Mouse (Mus musculus) hindbrain, postnatal 0 days (tissue): ENCODE data around the gene Mest. TPM values are rescaled to one million over a fixed set of nuclear protein-coding genes. Genes with fewer than 3 reads are reported as not detected.
A peak's percentile ranks its signal among the peaks of the same experiment; 100 is the strongest.

Experiments
- ATAC-seq: fragments of 200-750 bp; cut with Nextera tagmentation; 2 replicates; pipeline ENCODE4 v1.8.0; 2017; ENCODE audit warnings: mild to moderate bottlenecking, moderate TSS enrichment, moderate library complexity
- DNase-seq: peaks from one replicate; pipeline ENCODE4 v3.0.0-alpha.2; 2015; ENCODE audit warnings: low spot score
- H3K27ac ChIP-seq: fragments of 300-500 bp; sonication (generic); 2 replicates; pipeline ENCODE4 v1.5.1; 2014; ENCODE audit warnings: mild to moderate bottlenecking
- H3K27me3 ChIP-seq: fragments of 300-500 bp; sonication (generic); 2 replicates; pipeline ENCODE4 v1.6.1; 2014; ENCODE audit warnings: low read length, mixed read lengths; ENCODE audit not compliant: insufficient read depth
- H3K36me3 ChIP-seq: fragments of 300-500 bp; sonication (generic); 2 replicates; pipeline ENCODE4 v1.6.1; 2014; ENCODE audit warnings: low read length, mixed read lengths; ENCODE audit not compliant: insufficient read depth
- H3K4me1 ChIP-seq: fragments of 300-500 bp; sonication (generic); 2 replicates; pipeline ENCODE4 v1.6.1; 2014; ENCODE audit warnings: antibody characterized with exemption, low read length, mixed read lengths; ENCODE audit not compliant: insufficient read depth
- H3K4me2 ChIP-seq: fragments of 300-500 bp; sonication (generic); 2 replicates; pipeline ENCODE4 v1.6.1; 2014; ENCODE audit warnings: low read depth, mild to moderate bottlenecking, low read length, moderate library complexity, mixed read lengths
- H3K4me3 ChIP-seq: fragments of 300-500 bp; sonication (generic); 2 replicates; pipeline ENCODE4 v1.5.1; 2014; ENCODE audit warnings: low read length
- H3K9ac ChIP-seq: fragments of 300-500 bp; sonication (generic); replicated peaks from 2 replicates; pipeline ENCODE4 v1.6.1; 2014; ENCODE audit warnings: mild to moderate bottlenecking, low read length, moderate library complexity, mixed read lengths
- H3K9me3 ChIP-seq: fragments of 300-500 bp; sonication (generic); 2 replicates; pipeline ENCODE4 v1.6.1; 2016; ENCODE audit warnings: low read length, mixed read lengths
- CTCF ChIP-seq: IDR thresholded peaks from 2 replicates; pipeline ENCODE4 v1.5.1; 2016; ENCODE audit warnings: antibody characterized with exemption, control low read depth, low read depth
- WGBS: fragments of 180-500 bp; shearing (Covaris S2); extraction: QIAGEN DNeasy Blood & Tissue Kit; methylation state at CpG from one replicate; pipeline ENCODE4 v1.1.7; 2014; 5-methylcytosine and 5-hydroxymethylcytosine counted together
- polyA plus RNA-seq: library from polyadenylated mRNA; unstranded; fragments of >200 nt; fragmentation: Nextera tagmentation; extraction: Ambion mirVana; gene quantifications from 2 replicates; pipeline ENCODE4 v1.2.1, GENCODE M21; 2015
- total RNA-seq: library from RNA; depleted of rRNA; stranded (reverse); fragments of >200 nt; gene quantifications from 2 replicates; pipeline ENCODE4 v1.2.3, GENCODE M21; 2014

Gene Mest
- total and polyA plus RNA-seq, 2 experiments from 2014 or later: 154 to 237 TPM

DNA sequence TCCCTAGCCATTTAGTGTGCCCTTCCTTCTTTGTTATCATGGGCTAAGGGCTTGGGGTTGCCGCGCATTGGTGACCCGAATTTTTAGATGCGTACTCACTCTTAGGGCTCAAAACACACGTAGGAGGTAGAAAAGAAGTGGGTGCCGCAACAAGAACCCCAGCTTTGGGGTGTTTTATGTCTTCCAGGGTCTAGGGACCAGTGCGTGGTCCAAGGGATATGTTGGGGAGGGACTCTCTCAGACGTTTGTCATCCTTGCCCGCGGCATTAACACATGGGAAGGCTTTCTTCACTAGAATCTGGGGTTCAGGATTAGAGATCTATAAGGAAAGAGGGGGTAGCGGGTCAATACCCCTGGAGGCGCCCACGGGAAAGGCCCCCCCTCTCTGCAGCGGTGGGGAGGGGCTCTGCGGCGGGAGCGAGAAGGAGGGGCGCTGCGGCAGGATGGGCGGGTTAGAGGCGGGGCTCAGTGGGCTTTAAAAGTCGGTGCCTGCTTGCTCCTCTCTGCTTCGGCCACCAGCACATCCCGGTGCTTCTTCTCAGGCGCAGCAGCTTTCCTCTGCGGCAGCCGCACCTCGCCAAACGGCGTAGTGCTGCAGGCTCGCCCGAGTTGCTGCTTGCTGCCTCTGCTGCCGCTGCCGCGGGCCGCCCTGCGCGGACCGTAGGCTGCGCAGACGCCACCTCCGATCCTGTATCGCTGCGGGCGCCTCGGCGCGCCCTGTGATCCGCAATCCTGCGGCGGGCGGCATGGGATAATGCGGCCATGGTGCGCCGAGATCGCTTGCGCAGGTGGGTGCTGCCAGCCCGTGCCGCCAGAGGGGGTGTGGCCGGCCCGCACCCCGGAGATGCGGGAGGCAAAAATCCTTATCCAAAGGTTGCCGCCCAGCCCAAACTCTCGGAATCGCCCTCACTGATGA is 14.5 kb downstream of the Mest start:
- H3K27me3 ChIP-seq: no peaks in the 10 kb centered on the region
- peak; percentile 81 for ATAC-seq
- TF ChIP-seq CTCF: no peak; the same call in 1 of the 2 replicates
- H3K9ac ChIP-seq: peak overlapping the region; percentile 72
- H3K36me3 ChIP-seq: peaks cover 5% of the 10 kb centered on the region; the same call in 1 of the 2 replicates
- H3K27ac ChIP-seq: peak overlapping the region; percentile 84
- no peaks in the 10 kb centered on the region for H3K4me1 ChIP-seq
- peak overlapping the region; percentile 64 for H3K4me2 ChIP-seq
- DNase-seq: peak; percentile 86
- H3K9me3 ChIP-seq: 0 out of 2 replicates have a peak, but pooled peaks cover 4% of the 10 kb centered on the region
- peak overlapping the region; percentile 55 for H3K4me3 ChIP-seq
- 49% methylated on average over 65 of the region's 66 CpGs for WGBS

DNA sequence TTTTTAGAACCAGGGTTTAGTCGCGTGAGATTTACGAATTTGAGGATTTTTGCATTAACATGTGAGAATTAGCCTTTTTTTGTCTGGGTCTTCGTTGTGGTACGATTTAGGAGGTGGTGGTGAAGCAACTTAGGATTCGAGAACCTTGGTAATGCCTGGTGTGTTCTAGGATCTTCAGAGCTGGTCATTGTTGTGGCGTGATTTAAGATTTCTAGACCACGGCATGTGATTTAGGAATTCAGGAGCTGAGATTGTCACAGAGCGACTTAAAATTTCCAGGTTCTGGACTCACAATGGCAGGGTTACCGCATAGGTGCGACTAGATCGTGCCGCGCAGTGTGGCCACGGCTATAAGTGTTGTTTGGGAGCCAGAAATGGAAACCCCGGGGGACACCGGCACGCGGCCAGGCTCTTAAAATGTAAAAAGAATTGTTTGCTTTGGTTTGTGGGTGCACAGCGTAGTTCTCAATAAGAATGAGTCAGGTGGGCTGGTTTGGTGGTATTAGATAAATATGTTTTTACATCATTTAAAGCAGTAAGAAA is 15.2 kb downstream of the Mest start:
- Histone ChIP-seq H3K9me3 (0 out of 2 replicates have a peak, but pooled peaks cover 4% of the 10 kb centered on the region), H3K9ac (peak overlapping the region; percentile 72), H3K27me3 (no peaks in the 10 kb centered on the region), H3K4me1 (no peaks in the 10 kb centered on the region), H3K4me3 (peak overlapping the region; percentile 55), H3K27ac (peak overlapping the region; percentile 84), H3K4me2 (peak overlapping the region; percentile 64), H3K36me3 (peaks cover 10% of the 10 kb centered on the region; the same call in 1 of the 2 replicates)
- peak; percentile 33 for DNase-seq
- TF ChIP-seq CTCF: no peak
- ATAC-seq: no peak
- WGBS: 48% methylated on average over 20 of the region's 20 CpGs

DNA sequence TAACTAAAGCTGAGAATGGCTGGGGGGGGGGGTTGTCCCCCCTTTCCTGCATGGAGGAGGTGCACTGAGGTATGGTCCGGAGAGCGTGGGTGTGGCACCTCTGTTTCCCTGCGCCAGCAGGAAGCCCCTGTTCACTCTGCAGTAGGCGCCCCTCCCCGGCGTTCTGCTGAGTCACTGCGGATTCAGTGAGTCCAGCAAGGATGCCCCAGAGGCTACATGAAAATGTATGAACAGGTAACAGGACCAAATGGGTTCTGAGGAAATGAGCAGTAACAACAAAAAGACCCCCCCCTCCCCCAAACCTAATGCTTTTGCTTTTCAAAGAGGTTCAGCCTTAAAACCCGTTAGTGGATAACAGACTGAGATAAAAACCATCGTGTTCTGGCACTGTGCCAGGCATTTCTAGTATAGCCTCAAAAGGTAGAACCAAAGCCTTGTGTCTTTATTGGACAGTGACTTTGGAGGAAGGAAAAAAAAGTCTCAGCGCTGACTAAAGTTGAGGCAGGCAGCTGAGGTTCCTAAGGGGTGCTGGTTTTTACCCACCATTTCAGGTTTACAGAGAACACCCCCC is 15.9 kb downstream of the Mest start:
- no peaks in the 10 kb centered on the region for H3K4me1 ChIP-seq
- H3K9me3 ChIP-seq: 0 out of 2 replicates have a peak, but pooled peaks cover 4% of the 10 kb centered on the region
- H3K27me3 ChIP-seq: no peaks in the 10 kb centered on the region
- peaks cover 17% of the 10 kb centered on the region; the same call in 1 of the 2 replicates for H3K36me3 ChIP-seq
- no peak for TF ChIP-seq CTCF
- peak overlapping the region; percentile 55 for H3K4me3 ChIP-seq
- 66% methylated on average over 10 of the region's 10 CpGs for WGBS
- H3K9ac ChIP-seq: peak overlapping the region; percentile 72
- ATAC-seq: no peak
- DNase-seq: peak; percentile 57
- peak overlapping the region; percentile 64 for H3K4me2 ChIP-seq
- H3K27ac ChIP-seq: peak overlapping the region; percentile 84; the same call in 1 of the 2 replicates

DNA sequence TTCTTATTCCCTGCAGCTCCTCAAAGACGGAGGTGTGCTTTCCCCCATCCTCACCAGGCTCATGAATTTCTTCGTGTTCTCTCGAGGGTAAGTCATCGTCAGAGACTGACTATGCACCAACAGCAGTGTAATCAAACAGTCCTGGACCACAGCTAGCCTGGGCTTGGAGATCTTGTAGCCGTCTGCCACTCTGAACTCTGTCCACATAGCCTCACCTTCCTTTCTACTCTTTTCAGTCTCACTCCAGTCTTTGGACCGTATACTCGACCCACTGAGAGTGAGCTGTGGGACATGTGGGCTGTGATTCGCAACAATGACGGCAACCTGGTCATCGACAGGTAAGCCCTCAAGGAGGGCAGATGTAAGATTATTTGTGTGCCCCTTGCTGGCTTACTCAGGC is 21.5 kb downstream of the Mest start:
- WGBS: 83% methylated on average over 10 of the region's 10 CpGs
- TF ChIP-seq CTCF: no peak
- no peak overlapping the region for H3K27ac ChIP-seq

DNA sequence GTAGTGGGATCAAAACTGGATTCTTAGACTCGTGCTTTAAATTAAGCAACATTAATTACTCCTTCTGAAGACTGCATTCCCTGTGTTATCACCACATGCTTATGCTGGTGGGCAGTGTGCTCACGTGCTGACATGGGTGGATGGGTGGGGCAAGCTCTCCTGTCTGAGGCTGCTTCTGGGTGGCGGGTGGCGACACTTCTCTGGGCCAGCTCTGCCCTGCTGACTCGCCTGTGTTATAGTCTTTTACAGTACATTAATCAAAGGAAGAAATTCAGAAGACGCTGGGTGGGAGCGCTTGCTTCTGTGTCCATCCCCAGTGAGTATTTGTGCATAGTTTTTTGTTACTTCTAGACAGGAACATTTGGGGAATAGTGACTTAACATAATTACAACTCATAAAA is 22.2 kb downstream of the Mest start:
- WGBS: 71% methylated on average over 7 of the region's 7 CpGs
- H3K36me3 ChIP-seq: peaks cover 49% of the 10 kb centered on the region; the same call in 1 of the 2 replicates

More for the DNA sequence above, 21.5 kb downstream of the Mest start:
- DNase-seq: no peak
- Histone ChIP-seq H3K36me3 (peaks cover 42% of the 10 kb centered on the region; the same call in 1 of the 2 replicates), H3K4me3 (no peak overlapping the region), H3K9ac (no peak overlapping the region), H3K27me3 (no peaks in the 10 kb centered on the region), H3K4me2 (no peak overlapping the region), H3K9me3 (no peaks in the 10 kb centered on the region), H3K4me1 (no peaks in the 10 kb centered on the region)
- no peak for ATAC-seq

DNA sequence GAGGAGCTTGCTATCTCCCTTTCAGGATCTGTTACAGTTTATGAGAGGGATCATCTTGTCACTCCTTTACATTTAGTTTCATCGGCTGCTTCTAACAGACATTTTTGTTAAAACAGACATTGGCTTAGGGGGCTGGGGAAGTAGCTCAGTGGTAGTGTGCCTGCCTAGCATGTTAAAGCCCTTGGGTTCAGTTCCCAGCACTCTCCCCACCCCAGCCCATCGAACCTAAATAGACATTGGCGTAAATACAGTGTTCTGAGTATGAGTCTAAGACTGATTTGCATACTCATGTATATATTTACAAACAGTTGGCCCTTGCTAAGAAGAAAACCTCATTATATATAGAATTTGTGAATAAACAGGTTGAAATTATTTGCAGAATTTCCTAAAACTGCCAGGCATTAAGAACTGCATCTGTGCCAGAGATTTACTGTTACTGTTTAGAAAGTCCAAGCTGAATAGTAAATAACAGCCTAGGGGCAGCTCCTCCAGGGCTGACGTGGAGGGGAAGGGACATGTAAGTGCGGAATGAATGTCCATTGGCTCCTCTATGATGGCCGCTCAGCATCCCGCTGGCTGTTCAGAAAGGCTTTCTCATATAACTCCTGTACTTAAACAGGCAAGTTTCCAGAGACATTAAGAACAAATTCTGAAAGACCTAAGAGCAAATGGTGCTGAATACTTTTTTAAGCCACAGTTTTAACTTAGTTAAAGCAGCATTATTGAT is 24.4 kb downstream of the Mest start:
- 78% methylated on average over 7 of the region's 7 CpGs for WGBS
- Histone ChIP-seq H3K9me3 (no peaks in the 10 kb centered on the region), H3K9ac (no peak overlapping the region), H3K27ac (no peak overlapping the region), H3K27me3 (no peaks in the 10 kb centered on the region), H3K36me3 (peaks cover 45% of the 10 kb centered on the region; the same call in 1 of the 2 replicates), H3K4me1 (no peaks in the 10 kb centered on the region), H3K4me3 (no peak overlapping the region), H3K4me2 (no peak overlapping the region)
- DNase-seq (no peak), ATAC-seq (no peak)
- no peak for TF ChIP-seq CTCF

More for the DNA sequence above, 22.2 kb downstream of the Mest start:
- ATAC-seq (no peak), DNase-seq (no peak)
- TF ChIP-seq CTCF: no peak
- no peak overlapping the region for H3K4me3 ChIP-seq
- no peak overlapping the region for H3K9ac ChIP-seq
- no peak overlapping the region for H3K4me2 ChIP-seq
- H3K27me3 ChIP-seq: no peaks in the 10 kb centered on the region
- H3K4me1 ChIP-seq: no peaks in the 10 kb centered on the region
- no peak overlapping the region for H3K27ac ChIP-seq
- H3K9me3 ChIP-seq: no peaks in the 10 kb centered on the region
